Mouse (Mus musculus): ENCODE measurements at regions not wholly inside any gene's neighbourhood (a gene's known extent, or its start where the extent isn't known, plus 50 kb on each side); places are given as distances from the start of the nearest gene placed in this dataset.

DNA sequence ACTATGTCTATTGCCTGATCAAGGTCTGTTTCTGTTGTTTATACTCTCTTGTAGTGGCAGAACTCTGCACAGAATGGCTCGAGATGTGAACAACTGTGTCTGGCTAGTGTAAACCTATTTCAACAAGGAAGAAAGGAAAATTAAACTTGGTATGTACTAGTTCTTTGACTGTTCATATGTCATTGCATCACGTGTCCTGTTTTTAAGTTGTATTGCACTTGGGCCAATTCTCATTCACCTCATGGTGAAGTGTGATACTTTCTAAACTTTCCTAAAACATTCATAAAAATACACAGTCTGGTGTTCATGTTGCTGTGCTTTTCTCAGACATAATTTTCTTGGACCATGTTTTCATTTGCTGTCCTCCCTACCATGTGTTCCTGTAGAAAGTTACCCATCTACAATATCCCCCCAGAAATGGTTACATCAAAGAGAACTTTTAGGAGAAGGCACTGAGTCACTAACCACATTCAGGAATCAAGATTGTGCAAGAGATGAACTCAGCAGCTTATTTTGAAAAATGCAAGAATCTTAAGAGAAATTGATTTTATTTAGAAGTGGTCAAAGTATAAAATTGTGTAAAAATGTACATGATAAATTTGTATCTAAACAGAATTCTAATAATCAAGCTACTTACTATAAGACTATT, 369.7 kb upstream of the Ctso start:
- no peaks in the 10 kb centered on the region for H3K4me1 ChIP-seq (ENCODE audit: control insufficient read depth in 1 of 2, insufficient read depth in 2 of 2, low read length in 2 of 2)
- no peaks in the 10 kb centered on the region for H3K79me2 ChIP-seq (ENCODE audit: control insufficient read depth, insufficient read depth, low read length, poor library complexity)
- no peak overlapping the region for H3K4me3 ChIP-seq (ENCODE audit: control insufficient read depth in 1 of 2, insufficient read depth in 1 of 2, low read depth in 2 of 2, low read length in 2 of 2)
- TF ChIP-seq NRF1 (IDR thresholded peaks at IDR 0.05; ENCODE audit: insufficient read depth, low read depth, low read length, poor library complexity, severe bottlenecking) (no peak), SMC3 (IDR thresholded peaks at IDR 0.05; ENCODE audit: low read depth, low read length) (no peak), MYB (IDR thresholded peaks at IDR 0.05; ENCODE audit: low read depth, low read length) (no peak), KAT2A (conservative IDR thresholded peaks at IDR 0.05; ENCODE audit: low read depth, low read length) (no peak), ELF1 (IDR thresholded peaks at IDR 0.05; ENCODE audit: low read depth, low read length) (no peak), RCOR1 (IDR thresholded peaks at IDR 0.05; ENCODE audit: low read depth, low read length) (no peak), JUND (IDR thresholded peaks at IDR 0.05; ENCODE audit: low read depth, low read length) (no peak), MYC (IDR thresholded peaks at IDR 0.05; ENCODE audit: low read depth, low read length) (no peak)
- no peak overlapping the region for H3K9ac ChIP-seq (ENCODE audit: control insufficient read depth, low read depth, low read length, poor library complexity, severe bottlenecking)
- no peak overlapping the region for H3K27ac ChIP-seq (ENCODE audit: control insufficient read depth, low read depth, low read length)
- no peaks in the 10 kb centered on the region for H3K36me3 ChIP-seq (ENCODE audit: control insufficient read depth in 1 of 2, insufficient read depth in 2 of 2, low read length in 2 of 2)
- no peaks in the 10 kb centered on the region for H3K9me3 ChIP-seq (replicated peaks; ENCODE audit: insufficient read depth, low read length)
- H3K27me3 ChIP-seq (ENCODE audit: control insufficient read depth in 1 of 2, insufficient read depth in 2 of 2, low read length in 2 of 2), result no peaks in the 10 kb centered on the region
- DNase-seq (ENCODE audit: low read depth, low spot score), result no peak

DNA sequence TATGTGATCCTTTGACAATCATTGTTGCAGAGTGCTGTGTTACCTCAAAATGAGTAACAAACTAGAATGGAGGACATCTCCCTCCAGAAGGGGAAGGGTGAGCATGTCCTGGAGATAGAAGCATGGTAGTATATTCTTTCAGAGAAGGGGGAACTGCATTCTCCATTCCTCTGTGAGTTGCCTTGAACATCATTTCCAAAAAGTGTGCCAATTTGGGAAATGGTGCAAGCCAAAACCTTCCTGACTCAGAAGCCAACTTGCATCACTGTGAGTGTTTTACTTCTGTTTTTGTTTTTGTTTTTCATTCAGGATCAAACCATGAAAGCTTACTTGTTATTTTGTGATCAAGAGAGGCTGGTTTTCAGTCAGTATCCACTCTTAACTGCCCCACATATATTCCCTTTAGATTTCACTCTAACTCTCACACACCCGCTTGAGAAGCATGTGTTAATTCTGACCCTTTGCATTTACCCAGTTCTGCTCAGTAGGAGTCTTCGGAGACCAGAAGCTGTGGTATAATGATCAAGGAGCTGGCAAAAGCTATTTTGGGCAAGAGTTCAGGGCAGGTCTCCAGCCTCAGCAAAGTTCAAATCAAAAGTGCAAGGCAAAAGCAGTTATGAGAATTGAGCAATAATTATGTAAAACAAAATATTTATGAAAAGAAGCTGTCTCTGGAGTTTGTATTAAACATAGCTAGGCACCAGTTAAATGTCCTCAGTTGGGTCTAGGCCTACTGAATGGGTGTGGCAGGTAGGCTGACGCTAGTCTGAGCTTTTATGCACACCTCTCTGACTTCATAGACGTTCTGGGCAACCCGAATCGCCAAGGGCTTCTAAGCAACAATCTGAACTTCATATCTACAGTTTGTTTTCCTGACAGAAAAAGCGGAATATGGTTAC, 368.3 kb upstream of the Ctso start:
- Histone ChIP-seq H3K79me2 (ENCODE audit: control insufficient read depth, insufficient read depth, low read length, poor library complexity) (no peaks in the 10 kb centered on the region), H3K27ac (ENCODE audit: control insufficient read depth, low read depth, low read length) (no peak overlapping the region), H3K27me3 (ENCODE audit: control insufficient read depth in 1 of 2, insufficient read depth in 2 of 2, low read length in 2 of 2) (no peaks in the 10 kb centered on the region), H3K9me3 (replicated peaks; ENCODE audit: insufficient read depth, low read length) (no peaks in the 10 kb centered on the region), H3K4me1 (ENCODE audit: control insufficient read depth in 1 of 2, insufficient read depth in 2 of 2, low read length in 2 of 2) (no peaks in the 10 kb centered on the region), H3K36me3 (ENCODE audit: control insufficient read depth in 1 of 2, insufficient read depth in 2 of 2, low read length in 2 of 2) (no peaks in the 10 kb centered on the region), H3K9ac (ENCODE audit: control insufficient read depth, low read depth, low read length, poor library complexity, severe bottlenecking) (no peak overlapping the region), H3K4me3 (ENCODE audit: control insufficient read depth in 1 of 2, insufficient read depth in 1 of 2, low read depth in 2 of 2, low read length in 2 of 2) (no peak overlapping the region)
- DNase-seq (ENCODE audit: low read depth, low spot score), result no peak
- TF ChIP-seq GABPA (IDR thresholded peaks at IDR 0.05; ENCODE audit: low read depth, low read length), result no peak
- TF ChIP-seq BHLHE40 (IDR thresholded peaks at IDR 0.05; ENCODE audit: borderline replicate concordance, low read depth, low read length), result no peak
- TF ChIP-seq POLR2A (IDR thresholded peaks at IDR 0.05; ENCODE audit: control insufficient read depth in 1 of 2, insufficient read depth in 1 of 2, low read depth in 1 of 2, low read length in 2 of 2, poor library complexity in 1 of 2), result no peak
- no peak for TF ChIP-seq POLR2AphosphoS2 (IDR thresholded peaks at IDR 0.05; ENCODE audit: low read length)
- TF ChIP-seq MAX (IDR thresholded peaks at IDR 0.05; ENCODE audit: low read length), result no peak

DNA sequence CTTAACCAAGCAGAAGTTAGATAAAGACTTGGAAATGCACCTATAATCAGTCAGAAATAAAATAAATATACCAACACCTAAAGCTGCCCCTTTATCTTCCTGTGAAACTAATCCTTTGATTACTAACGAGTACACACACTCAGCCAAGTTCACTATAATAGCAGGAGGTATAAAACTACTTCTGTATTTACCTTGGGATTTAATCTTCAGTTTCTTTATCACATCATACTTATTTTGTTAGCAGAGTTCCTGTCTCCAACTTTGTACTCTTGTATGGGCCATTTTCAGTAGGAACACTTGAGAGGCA, 367.7 kb upstream of the Ctso start:
- DNase-seq (ENCODE audit: low read depth, low spot score), result no peak
- Histone ChIP-seq H3K4me3 (ENCODE audit: control insufficient read depth in 1 of 2, insufficient read depth in 1 of 2, low read depth in 2 of 2, low read length in 2 of 2) (no peak overlapping the region), H3K27ac (ENCODE audit: control insufficient read depth, low read depth, low read length) (no peak overlapping the region), H3K4me1 (ENCODE audit: control insufficient read depth in 1 of 2, insufficient read depth in 2 of 2, low read length in 2 of 2) (no peaks in the 10 kb centered on the region), H3K9me3 (replicated peaks; ENCODE audit: insufficient read depth, low read length) (no peaks in the 10 kb centered on the region), H3K79me2 (ENCODE audit: control insufficient read depth, insufficient read depth, low read length, poor library complexity) (no peaks in the 10 kb centered on the region), H3K9ac (ENCODE audit: control insufficient read depth, low read depth, low read length, poor library complexity, severe bottlenecking) (no peak overlapping the region), H3K36me3 (ENCODE audit: control insufficient read depth in 1 of 2, insufficient read depth in 2 of 2, low read length in 2 of 2) (no peaks in the 10 kb centered on the region), H3K27me3 (ENCODE audit: control insufficient read depth in 1 of 2, insufficient read depth in 2 of 2, low read length in 2 of 2) (no peaks in the 10 kb centered on the region)
- TF ChIP-seq SIN3A (IDR thresholded peaks at IDR 0.05; ENCODE audit: low read length), result no peak
- no peak for TF ChIP-seq ZKSCAN1 (IDR thresholded peaks at IDR 0.05; ENCODE audit: low read depth, low read length)
- no peak for TF ChIP-seq MXI1 (IDR thresholded peaks at IDR 0.05; ENCODE audit: low read depth, low read length)
- no peak for TF ChIP-seq TBP (IDR thresholded peaks at IDR 0.05; ENCODE audit: low read depth, low read length)
- no peak for TF ChIP-seq CHD1 (IDR thresholded peaks at IDR 0.05; ENCODE audit: low read depth, low read length)
- TF ChIP-seq TCF12 (IDR thresholded peaks at IDR 0.05; ENCODE audit: low read depth, low read length), result no peak
- no peak for TF ChIP-seq MEF2A (IDR thresholded peaks at IDR 0.05; ENCODE audit: extremely low read depth, insufficient replicate concordance, low read depth, low read length, poor library complexity, severe bottlenecking)
- no peak for TF ChIP-seq EP300 (IDR thresholded peaks at IDR 0.05; ENCODE audit: low read depth in 1 of 2, low read length in 2 of 2)
- no peak for TF ChIP-seq TAL1 (IDR thresholded peaks at IDR 0.05; ENCODE audit: low read length)
- TF ChIP-seq SMC3 (IDR thresholded peaks at IDR 0.05; ENCODE audit: low read depth, low read length), result no peak
- TF ChIP-seq NRF1 (IDR thresholded peaks at IDR 0.05; ENCODE audit: insufficient read depth, low read depth, low read length, poor library complexity, severe bottlenecking), result no peak
- no peak for TF ChIP-seq CHD2 (IDR thresholded peaks at IDR 0.05; ENCODE audit: low read length)
- TF ChIP-seq POLR2AphosphoS2 (IDR thresholded peaks at IDR 0.05; ENCODE audit: low read length), result no peak
- no peak for TF ChIP-seq USF1 (IDR thresholded peaks at IDR 0.05; ENCODE audit: low read depth, low read length)
- no peak for TF ChIP-seq GATA1 (IDR thresholded peaks at IDR 0.05; ENCODE audit: low read depth, low read length)
